In genomic region chr12:69644877-69645276, GRCm38 (mm10) we compare ENCODE assay signal across 10 mouse cellular contexts. TPM values are rescaled to one million over a fixed set of nuclear protein-coding genes. Genes with fewer than 3 reads are reported as not detected.
DNase-seq lines count a peak whose midpoint lies in the region; ATAC-seq and TF ChIP-seq lines count a peak whose summit lies in the region.
"Had no signal": no experiment of that assay in that cellular context is flagged by ENCODE, and none has a peak within 500 bp of the region (broad histone marks: within the 10 kb centered on the region; RNA-seq: fewer than 3 reads in every experiment).

No protein-coding gene starts in this region.

- intact Hi-C loops in heart, adult 2 months (cut with DNase I), result loop anchor here (5.0 kb wide), 2 partner anchors 37 to 52 kb away; partner anchors contain the start of gene Sos2

- H3K4me1 ChIP-seq in heart, adult 2 months (ENCODE audit: control insufficient read depth, insufficient read depth, low read length), result peaks cover 11% of the 10 kb centered on the region
- peaks cover 8% of the 10 kb centered on the region; the same call in 1 of the 2 replicates for H3K4me1 ChIP-seq in heart, embryonic 12.5 days (replicated peaks)
- peaks cover 8 to 26% of the 10 kb centered on the region in 2 experiments for H3K4me1 ChIP-seq in CH12.LX (ENCODE audit: control insufficient read depth in 1 of 2, insufficient read depth in 2 of 2)
- peaks cover 10% of the 10 kb centered on the region for H3K4me1 ChIP-seq in heart, embryonic 16.5 days (ENCODE audit: control insufficient read depth, insufficient read depth, low read length)
- H3K4me1 ChIP-seq in lung, embryonic 16.5 days (replicated peaks; ENCODE audit: control insufficient read depth, insufficient read depth, low read length), result peaks cover 7% of the 10 kb centered on the region
- no peaks in the 10 kb centered on the region for H3K4me1 ChIP-seq in liver, embryonic 11.5 days (replicated peaks; ENCODE audit: control insufficient read depth, insufficient read depth, low read length)
- H3K4me1 ChIP-seq: limb, embryonic 15.5 days had no signal

- no peaks in the 10 kb centered on the region for H3K9me3 ChIP-seq in heart, embryonic 12.5 days (replicated peaks)
- no peaks in the 10 kb centered on the region for H3K9me3 ChIP-seq in CH12.LX (replicated peaks; ENCODE audit: low read length)
- no peaks in the 10 kb centered on the region for H3K9me3 ChIP-seq in heart, embryonic 16.5 days (replicated peaks; ENCODE audit: control insufficient read depth, low read length)
- no peaks in the 10 kb centered on the region for H3K9me3 ChIP-seq in lung, embryonic 16.5 days (ENCODE audit: control insufficient read depth, low read length)
- no peaks in the 10 kb centered on the region for H3K9me3 ChIP-seq in liver, embryonic 11.5 days (ENCODE audit: control insufficient read depth, low read length)
- H3K9me3 ChIP-seq: limb, embryonic 15.5 days had no signal

- no peak for TF ChIP-seq EP300 in heart, adult 2 months (IDR thresholded peaks at IDR 0.05; ENCODE audit: insufficient read depth, low read depth, low read length)
- TF ChIP-seq EP300 in CH12.LX (IDR thresholded peaks at IDR 0.05; ENCODE audit: low read length), result peak; percentile 62; the same call in 1 of the 2 replicates

- TF ChIP-seq RAD21 in CH12.LX (IDR thresholded peaks at IDR 0.05; ENCODE audit: low read depth, low read length), result no peak

- dilution Hi-C loops in CH12.LX (cut with MboI; ENCODE audit: extremely low pct_ligation_motif_present, extremely low pct_unique_long_range_greater_than_20kb, low sequenced_read_pairs), result no loop called here

- H3K36me3 ChIP-seq in heart, adult 2 months (ENCODE audit: control insufficient read depth, insufficient read depth, low read length), result peaks cover 12% of the 10 kb centered on the region
- H3K36me3 ChIP-seq in heart, embryonic 12.5 days, result peaks cover 32% of the 10 kb centered on the region
- peaks cover 5 to 24% of the 10 kb centered on the region in 2 experiments for H3K36me3 ChIP-seq in CH12.LX (replicated peaks in 1 of 2; ENCODE audit: control insufficient read depth in 1 of 2, insufficient read depth in 1 of 2, low read length in 1 of 2)
- peaks cover 10% of the 10 kb centered on the region for H3K36me3 ChIP-seq in heart, embryonic 16.5 days (ENCODE audit: control insufficient read depth, insufficient read depth)
- H3K36me3 ChIP-seq in lung, embryonic 16.5 days (ENCODE audit: control insufficient read depth, insufficient read depth, low read length), result peaks cover 8% of the 10 kb centered on the region; the same call in 1 of the 2 replicates
- peaks cover 2% of the 10 kb centered on the region; the same call in 1 of the 2 replicates for H3K36me3 ChIP-seq in liver, embryonic 11.5 days (ENCODE audit: control insufficient read depth, insufficient read depth, low read length)

- ATAC-seq in heart, embryonic 12.5 days (ENCODE audit: insufficient number of reproducible peaks, low FRiP score), result no peak
- 0 out of 2 replicates have a peak, but pooled peaks have one; percentile 52 for ATAC-seq in heart, embryonic 16.5 days (replicated peaks; ENCODE audit: extremely low read depth, insufficient read depth, low FRiP score)
- peak; percentile 75 for ATAC-seq in lung, embryonic 16.5 days (ENCODE audit: low read depth)
- ATAC-seq in liver, embryonic 11.5 days (replicated peaks; ENCODE audit: low FRiP score), result no peak

- 0 out of 2 replicates have a peak overlapping the region, but pooled peaks have one; percentile 25 for H3K9ac ChIP-seq in heart, adult 2 months (ENCODE audit: low read depth, low read length)
- H3K9ac ChIP-seq in heart, embryonic 12.5 days, result no peak overlapping the region
- H3K9ac ChIP-seq in CH12.LX (ENCODE audit: insufficient read depth, low read depth), result no peak overlapping the region
- peak overlapping the region; percentile 49 for H3K9ac ChIP-seq in heart, embryonic 16.5 days (ENCODE audit: low read length)
- no peak overlapping the region for H3K9ac ChIP-seq in lung, embryonic 16.5 days (ENCODE audit: low read length)
- H3K9ac ChIP-seq in liver, embryonic 11.5 days (ENCODE audit: low read depth, low read length), result no peak overlapping the region
- H3K9ac ChIP-seq: limb, embryonic 15.5 days had no signal

- DNase-seq in heart, adult 2 months, result peak in 1 of 2 experiments; percentile 14
- DNase-seq in CH12.LX (ENCODE audit: extremely low read depth), result peak; percentile 42
- DNase-seq in thymus, postnatal 10 days (ENCODE audit: low spot score in 2 of 2), result no peak
- DNase-seq in liver, embryonic 11.5 days (ENCODE audit: low spot score), result no peak
- DNase-seq in testis, postnatal 14 days (ENCODE audit: low spot score), result no peak
- DNase-seq: cerebellum, adult 18-20 months had no signal

- H3K27me3 ChIP-seq in heart, adult 2 months (ENCODE audit: control insufficient read depth, insufficient read depth, low read length), result no peaks in the 10 kb centered on the region
- H3K27me3 ChIP-seq in heart, embryonic 12.5 days (replicated peaks), result no peaks in the 10 kb centered on the region
- H3K27me3 ChIP-seq in CH12.LX (replicated peaks), result no peaks in the 10 kb centered on the region
- no peaks in the 10 kb centered on the region for H3K27me3 ChIP-seq in heart, embryonic 16.5 days (ENCODE audit: control insufficient read depth, insufficient read depth, low read length)
- H3K27me3 ChIP-seq in lung, embryonic 16.5 days (ENCODE audit: control insufficient read depth, insufficient read depth, low read depth, low read length), result no peaks in the 10 kb centered on the region
- no peaks in the 10 kb centered on the region for H3K27me3 ChIP-seq in liver, embryonic 11.5 days (replicated peaks; ENCODE audit: control insufficient read depth, insufficient read depth, low read length)
- H3K27me3 ChIP-seq: limb, embryonic 15.5 days had no signal

- 30% methylated on average over 3 of the region's 3 CpGs for WGBS in heart, adult 2 months
- 86% methylated on average over 3 of the region's 3 CpGs for WGBS in heart, embryonic 12.5 days
- 39% methylated on average over 3 of the region's 3 CpGs for WGBS in heart, embryonic 16.5 days
- WGBS in lung, embryonic 16.5 days, result 40% methylated on average over 3 of the region's 3 CpGs
- WGBS in liver, embryonic 11.5 days, result 85% methylated on average over 3 of the region's 3 CpGs

- in situ Hi-C loops in CH12.LX (cut with MboI; ENCODE audit: low pct_ligation_motif_present, low pct_unique_long_range_greater_than_20kb, low sequenced_read_pairs), result no loop called here

- H3K4me3 ChIP-seq in heart, adult 2 months, result no peak overlapping the region
- H3K4me3 ChIP-seq in heart, embryonic 12.5 days, result no peak overlapping the region
- H3K4me3 ChIP-seq in CH12.LX (replicated peaks in 1 of 3; ENCODE audit: low read depth in 2 of 3, low read length in 2 of 3, poor library complexity in 1 of 3), result no peak overlapping the region
- no peak overlapping the region for H3K4me3 ChIP-seq in heart, embryonic 16.5 days (ENCODE audit: low read length)
- H3K4me3 ChIP-seq in lung, embryonic 16.5 days (ENCODE audit: low read length), result no peak overlapping the region
- H3K4me3 ChIP-seq in liver, embryonic 11.5 days (ENCODE audit: low read depth, low read length), result no peak overlapping the region
- H3K4me3 ChIP-seq: limb, embryonic 15.5 days had no signal

- H3K27ac ChIP-seq in heart, adult 2 months, result peak overlapping the region; percentile 24; the same call in 1 of the 2 replicates
- no peak overlapping the region for H3K27ac ChIP-seq in heart, embryonic 12.5 days (ENCODE audit: poor library complexity, severe bottlenecking)
- H3K27ac ChIP-seq in CH12.LX (ENCODE audit: insufficient read depth, low read depth), result no peak overlapping the region
- H3K27ac ChIP-seq in heart, embryonic 16.5 days (ENCODE audit: low read length), result peak overlapping the region; percentile 68
- H3K27ac ChIP-seq in lung, embryonic 16.5 days (ENCODE audit: low read length), result peak overlapping the region; percentile 44; the same call in 1 of the 2 replicates
- H3K27ac ChIP-seq in liver, embryonic 11.5 days (ENCODE audit: low read depth, low read length), result no peak overlapping the region
- H3K27ac ChIP-seq: limb, embryonic 15.5 days had no signal

- TF ChIP-seq CTCF in heart, adult 2 months (IDR thresholded peaks at IDR 0.05), result no peak
- TF ChIP-seq CTCF in CH12.LX (conservative IDR thresholded peaks at IDR 0.05 in 1 of 2, IDR thresholded peaks at IDR 0.05 in 1 of 2; ENCODE audit: low read depth in 2 of 2, low read length in 2 of 2), result no peak

- H3K79me2 ChIP-seq in heart, adult 2 months (replicated peaks; ENCODE audit: control insufficient read depth, insufficient read depth, low read length), result no peaks in the 10 kb centered on the region; the same call in none of the 2 replicates
- no peaks in the 10 kb centered on the region for H3K79me2 ChIP-seq in CH12.LX (replicated peaks; ENCODE audit: control insufficient read depth, extremely low read depth, insufficient read depth, poor library complexity, severe bottlenecking)

- no peak overlapping the region for H3K4me2 ChIP-seq in heart, embryonic 12.5 days
- 0 out of 2 replicates have a peak overlapping the region, but pooled peaks have one; percentile 24 for H3K4me2 ChIP-seq in CH12.LX (ENCODE audit: insufficient read depth, low read depth, poor library complexity, severe bottlenecking)
- H3K4me2 ChIP-seq in heart, embryonic 16.5 days (ENCODE audit: low read depth, low read length), result peak overlapping the region; percentile 15; the same call in 1 of the 2 replicates
- 0 out of 2 replicates have a peak overlapping the region, but pooled peaks have one; percentile 10 for H3K4me2 ChIP-seq in lung, embryonic 16.5 days (ENCODE audit: low read depth, low read length)
- H3K4me2 ChIP-seq in liver, embryonic 11.5 days, result no peak overlapping the region
- H3K4me2 ChIP-seq: limb, embryonic 15.5 days had no signal

- no peak for TF ChIP-seq POLR2A in heart, adult 2 months (IDR thresholded peaks at IDR 0.05; ENCODE audit: insufficient read depth, low read depth, low read length)
- TF ChIP-seq POLR2A in CH12.LX (IDR thresholded peaks at IDR 0.05; ENCODE audit: low read depth, low read length), result no peak

TF ChIP-seq in CH12.LX, 34 proteins besides CTCF, POLR2A, EP300 and RAD21 (continues in another document):
- TF ChIP-seq ETS1 (conservative IDR thresholded peaks at IDR 0.05; ENCODE audit: low read depth, low read length) (0 out of 2 replicates have a peak, but pooled peaks have one; percentile 25), IRF4 (IDR thresholded peaks at IDR 0.05; ENCODE audit: low read depth, low read length) (peak; percentile 54; the same call in 1 of the 2 replicates), JUND (conservative IDR thresholded peaks at IDR 0.05; ENCODE audit: low read depth, low read length) (no peak)

RNA-seq across cellular contexts. Expression of gene Sos2, which starts 36.8 kb away (rescaled TPM):
- total RNA-seq in heart, adult 2 months (2021), result 10 to 100 TPM; 33.7 to 38.5 TPM
- polyA plus RNA-seq in heart, adult 2 months (2012; rRNA removed), result 21.3 and 33.1 TPM in 2 replicates
- polyA plus RNA-seq in heart, embryonic 12.5 days (2016; fragmentation: Nextera tagmentation; extraction: Ambion mirVana), result 8.3 and 8.4 TPM in 2 replicates
- total RNA-seq in CH12.LX (2012; rRNA removed) (7.1 and 9.6 TPM in 2 replicates), CH12.LX (2014; rRNA removed) (9.2 and 10.3 TPM in 2 replicates)
- 7.2 and 7.9 TPM in 2 replicates for polyA plus RNA-seq in CH12.LX (2012; ENCODE audit: insufficient read length, low read depth)
- polyA plus RNA-seq in heart, embryonic 16.5 days (2015; fragmentation: Nextera tagmentation; extraction: Ambion mirVana), result 7.1 and 7.6 TPM in 2 replicates
- 9.2 and 9.3 TPM in 2 replicates for polyA plus RNA-seq in lung, embryonic 16.5 days (2015; fragmentation: Nextera tagmentation; extraction: Ambion mirVana)
- polyA plus RNA-seq in liver, embryonic 11.5 days (2014; fragmentation: Nextera tagmentation; extraction: Ambion mirVana), result 7.6 and 9.2 TPM in 2 replicates

Comparison
In these comparisons a context has a peak if more than half of its experiments do, and no peak if none do; other contexts are left out.
1. H3K27ac ChIP-seq: peak in heart, adult 2 months (single experiment), heart, embryonic 16.5 days (single experiment) and lung, embryonic 16.5 days (single experiment); none in heart, embryonic 12.5 days (single experiment), CH12.LX (single experiment) and liver, embryonic 11.5 days (single experiment).
2. H3K9ac ChIP-seq: peak in heart, adult 2 months (single experiment) and heart, embryonic 16.5 days (single experiment); none in heart, embryonic 12.5 days (single experiment), CH12.LX (single experiment), lung, embryonic 16.5 days (single experiment) and liver, embryonic 11.5 days (single experiment).
3. ATAC-seq: peak in heart, embryonic 16.5 days (single experiment) and lung, embryonic 16.5 days (single experiment); none in heart, embryonic 12.5 days (single experiment) and liver, embryonic 11.5 days (single experiment).
4. H3K4me2 ChIP-seq: peak in CH12.LX (single experiment), heart, embryonic 16.5 days (single experiment) and lung, embryonic 16.5 days (single experiment); none in heart, embryonic 12.5 days (single experiment) and liver, embryonic 11.5 days (single experiment).